Mouse (Mus musculus) forebrain, embryonic 12.5 days (tissue): ENCODE results near the gene Syngr4. TPM values are rescaled to one million over a fixed set of nuclear protein-coding genes. Genes with fewer than 3 reads are reported as not detected.
"Not testable (repeated sequence)": the region's sequence is repeated elsewhere in the genome, so short reads cannot be mapped to it uniquely, and the experiment has no call there.

Experiments
- ATAC-seq: fragments of 200-750 bp; cut with Nextera tagmentation; 2 replicates; pipeline ENCODE4 v1.8.0; 2017; ENCODE audit warnings: moderate TSS enrichment; ENCODE audit not compliant: low FRiP score
- H3K27ac ChIP-seq: fragments of 300-500 bp; sonication (generic); 2 replicates; pipeline ENCODE4 v1.5.1; 2016; ENCODE audit warnings: mild to moderate bottlenecking
- H3K27me3 ChIP-seq: fragments of 300-500 bp; sonication (generic); 2 replicates; pipeline ENCODE4 v1.6.1; 2016; ENCODE audit warnings: mild to moderate bottlenecking
- H3K36me3 ChIP-seq: fragments of 300-500 bp; sonication (generic); replicated peaks from 2 replicates; pipeline ENCODE4 v1.6.1; 2016; ENCODE audit warnings: mild to moderate bottlenecking
- H3K4me1 ChIP-seq: fragments of 300-500 bp; sonication (generic); 2 replicates; pipeline ENCODE4 v1.6.1; 2016
- H3K4me2 ChIP-seq: fragments of 300-500 bp; sonication (generic); 2 replicates; pipeline ENCODE4 v1.6.1; 2016; ENCODE audit warnings: mild to moderate bottlenecking, moderate library complexity
- H3K4me3 ChIP-seq: fragments of 300-500 bp; sonication (generic); replicated peaks from 2 replicates; pipeline ENCODE4 v1.5.1; 2016; ENCODE audit warnings: mild to moderate bottlenecking
- H3K9ac ChIP-seq: fragments of 300-500 bp; sonication (generic); 2 replicates; pipeline ENCODE4 v1.6.1; 2016; ENCODE audit warnings: mild to moderate bottlenecking
- H3K9me3 ChIP-seq: fragments of 300-500 bp; sonication (generic); 2 replicates; pipeline ENCODE4 v1.6.1; 2016
- WGBS: fragments of 180-500 bp; shearing (Covaris S2); methylation state at CpG from one replicate; pipeline ENCODE4 v1.1.7; 2016; 5-methylcytosine and 5-hydroxymethylcytosine counted together
- polyA plus RNA-seq: library from polyadenylated mRNA; unstranded; fragments of >200 nt; fragmentation: Nextera tagmentation; extraction: Ambion mirVana; gene quantifications from 2 replicates; pipeline ENCODE4 v1.2.1, GENCODE M21; 2016

Syngr4 gene
- polyA plus RNA-seq = 0.63 and 0.88 TPM in 2 replicates

- Histone ChIP-seq H3K9ac (peak within 1 kb of the TSS; percentile 65), H3K4me2 (peak within 1 kb of the TSS; percentile 85), H3K4me1 (peaks cover 16% of the 10 kb centered on the region), H3K9me3 (no peaks in the 10 kb centered on the region), H3K36me3 (no peaks in the 10 kb centered on the region), H3K4me3 (peak within 1 kb of the TSS; percentile 48), H3K27ac (peak within 1 kb of the TSS; percentile 56), H3K27me3 (peaks cover 9% of the 10 kb centered on the region)
- ATAC-seq = peak; percentile 91
- under 1% methylated on average over 40 of the region's 40 CpGs for WGBS
Measured at GRCm38 (mm10) chr7:45896517-45897257, at the start of gene Syngr4, which contains the start of gene Tmem143. TSS of gene Syngr4 (minus strand) at chr7:45896714. TSS of gene Tmem143 (plus strand) at chr7:45896941.

GRCm38 (mm10) chr7:45943280-45943679 is 46.8 kb upstream of the Syngr4 start:
- not testable (repeated sequence) for H3K9me3 ChIP-seq, H3K9ac ChIP-seq, H3K4me3 ChIP-seq, H3K27ac ChIP-seq, H3K4me2 ChIP-seq, ATAC-seq, H3K27me3 ChIP-seq, H3K36me3 ChIP-seq, H3K4me1 ChIP-seq
- WGBS = 62% methylated on average over 1 of the region's 1 CpGs

- Histone ChIP-seq H3K9me3 (no peaks in the 10 kb centered on the region), H3K4me2 (no peak overlapping the region), H3K27ac (no peak overlapping the region), H3K4me1 (no peaks in the 10 kb centered on the region), H3K9ac (no peak overlapping the region), H3K4me3 (no peak overlapping the region), H3K36me3 (no peaks in the 10 kb centered on the region), H3K27me3 (no peaks in the 10 kb centered on the region)
- 82% methylated on average over 9 of the region's 9 CpGs for WGBS
- ATAC-seq = no peak
Measured at GRCm38 (mm10) chr7:45941986-45942385, 45.5 kb upstream of the Syngr4 start.

- no peak for ATAC-seq
- Histone ChIP-seq H3K4me2 (no peak overlapping the region), H3K27me3 (no peaks in the 10 kb centered on the region; the same call in 1 of the 2 replicates), H3K4me3 (no peak overlapping the region), H3K4me1 (no peaks in the 10 kb centered on the region), H3K27ac (no peak overlapping the region), H3K9ac (no peak overlapping the region), H3K36me3 (no peaks in the 10 kb centered on the region), H3K9me3 (no peaks in the 10 kb centered on the region)
- 30% methylated on average over 2 of the region's 2 CpGs for WGBS
Measured at GRCm38 (mm10) chr7:45939836-45940235, 43.3 kb upstream of the Syngr4 start.

- Histone ChIP-seq H3K36me3 (no peaks in the 10 kb centered on the region), H3K9ac (no peak overlapping the region), H3K27me3 (no peaks in the 10 kb centered on the region; the same call in 1 of the 2 replicates), H3K9me3 (no peaks in the 10 kb centered on the region), H3K4me2 (no peak overlapping the region), H3K4me3 (no peak overlapping the region), H3K4me1 (no peaks in the 10 kb centered on the region), H3K27ac (no peak overlapping the region)
- ATAC-seq = 0 out of 2 replicates have a peak, but pooled peaks have one; percentile 46
- 35% methylated on average over 7 of the region's 7 CpGs for WGBS
Measured at GRCm38 (mm10) chr7:45935114-45935513, 38.6 kb upstream of the Syngr4 start.

- WGBS = 97% methylated on average over 12 of the region's 12 CpGs
Measured at GRCm38 (mm10) chr7:45933766-45934165, 37.3 kb upstream of the Syngr4 start.

GRCm38 (mm10) chr7:45929688-45930087 is 33.2 kb upstream of the Syngr4 start:
- 80% methylated on average over 1 of the region's 1 CpGs for WGBS
- H3K4me3 ChIP-seq = no peak overlapping the region

More at GRCm38 (mm10) chr7:45933766-45934165, 37.3 kb upstream of the Syngr4 start:
- not testable (repeated sequence) for H3K9me3 ChIP-seq, H3K4me2 ChIP-seq, H3K4me3 ChIP-seq, H3K4me1 ChIP-seq, H3K27me3 ChIP-seq, H3K27ac ChIP-seq, H3K36me3 ChIP-seq, ATAC-seq, H3K9ac ChIP-seq

GRCm38 (mm10) chr7:45928626-45929295 is 32.2 kb upstream of the Syngr4 start:
- Histone ChIP-seq H3K36me3 (no peaks in the 10 kb centered on the region), H3K27ac (no peak overlapping the region), H3K4me2 (peak overlapping the region; percentile 35), H3K9me3 (no peaks in the 10 kb centered on the region), H3K9ac (0 out of 2 replicates have a peak overlapping the region, but pooled peaks have one; percentile 29), H3K4me1 (0 out of 2 replicates have a peak, but pooled peaks cover 3% of the 10 kb centered on the region), H3K4me3 (peak overlapping the region; percentile 7; the same call in 1 of the 2 replicates), H3K27me3 (peaks cover 18% of the 10 kb centered on the region)
- WGBS = 11% methylated on average over 16 of the region's 23 CpGs
- ATAC-seq = no peak

More at GRCm38 (mm10) chr7:45929688-45930087, 33.2 kb upstream of the Syngr4 start:
- no peak overlapping the region for H3K4me2 ChIP-seq
- H3K4me1 ChIP-seq = no peaks in the 10 kb centered on the region
- no peaks in the 10 kb centered on the region for H3K36me3 ChIP-seq
- H3K27me3 ChIP-seq = peaks cover 18% of the 10 kb centered on the region
- no peak overlapping the region for H3K9ac ChIP-seq
- no peak for ATAC-seq
- H3K9me3 ChIP-seq = no peaks in the 10 kb centered on the region
- H3K27ac ChIP-seq = no peak overlapping the region

GRCm38 (mm10) chr7:45924429-45924816 is 27.9 kb upstream of the Syngr4 start:
- peaks cover 33% of the 10 kb centered on the region for H3K27me3 ChIP-seq
- H3K27ac ChIP-seq = no peak overlapping the region
- peak overlapping the region; percentile 41 for H3K4me3 ChIP-seq
- H3K36me3 ChIP-seq = no peaks in the 10 kb centered on the region
- no peak for ATAC-seq
- H3K4me1 ChIP-seq = peaks cover 11% of the 10 kb centered on the region
- H3K9ac ChIP-seq = no peak overlapping the region
- 14% methylated on average over 14 of the region's 14 CpGs for WGBS
- H3K4me2 ChIP-seq = peak overlapping the region; percentile 58
- no peaks in the 10 kb centered on the region for H3K9me3 ChIP-seq

- peaks cover 29% of the 10 kb centered on the region for H3K27me3 ChIP-seq
- H3K4me1 ChIP-seq = peaks cover 11% of the 10 kb centered on the region
- peak; percentile 56 for ATAC-seq
- no peaks in the 10 kb centered on the region for H3K9me3 ChIP-seq
- 6% methylated on average over 24 of the region's 24 CpGs for WGBS
- H3K9ac ChIP-seq = 0 out of 2 replicates have a peak within 1 kb of the TSS, but pooled peaks have one; percentile 9
- peak within 1 kb of the TSS; percentile 78 for H3K27ac ChIP-seq
- peak within 1 kb of the TSS; percentile 41 for H3K4me3 ChIP-seq
- H3K4me2 ChIP-seq = peak within 1 kb of the TSS; percentile 58
- no peaks in the 10 kb centered on the region for H3K36me3 ChIP-seq
Measured at GRCm38 (mm10) chr7:45923762-45924428, 27.4 kb upstream of the Syngr4 start, which contains the start of gene Ccdc114. TSS of gene Ccdc114 (plus strand) at chr7:45924072.

- 2% methylated on average over 37 of the region's 37 CpGs for WGBS
- ATAC-seq = peak; percentile 92
- H3K36me3 ChIP-seq = no peaks in the 10 kb centered on the region
- 0 out of 2 replicates have a peak overlapping the region, but pooled peaks have one; percentile 9 for H3K9ac ChIP-seq
- H3K4me2 ChIP-seq = peak overlapping the region; percentile 58
- H3K27ac ChIP-seq = peak overlapping the region; percentile 78
- H3K27me3 ChIP-seq = peaks cover 25% of the 10 kb centered on the region
- no peaks in the 10 kb centered on the region for H3K9me3 ChIP-seq
- peaks cover 11% of the 10 kb centered on the region for H3K4me1 ChIP-seq
- H3K4me3 ChIP-seq = peak overlapping the region; percentile 41
Measured at GRCm38 (mm10) chr7:45922928-45923761, 26.6 kb upstream of the Syngr4 start.
